Mouse (Mus musculus) layer of hippocampus, adult 11-12 months (tissue): ENCODE measurements at regions not wholly inside any gene's neighbourhood (a gene's known extent, or its start where the extent isn't known, plus 50 kb on each side); places are given as distances from the start of the nearest gene placed in this dataset.

Source experiments
- DNase-seq: peaks from one replicate; pipeline ENCODE4 v3.0.0; 2022; ENCODE audit warnings: low spot score

- DNase-seq: no peak
Observed at GRCm38 (mm10) chr8:18311597-18311996, 666.5 kb downstream of the Defb40 start.

GRCm38 (mm10) chr8:18310927-18311326, 667.1 kb downstream of the Defb40 start:
- DNase-seq: no peak

- DNase-seq: peak; percentile 12
Observed at GRCm38 (mm10) chr8:18287536-18288237, 690.4 kb downstream of the Defb40 start.

GRCm38 (mm10) chr8:18279932-18280331, 698.1 kb downstream of the Defb40 start:
- DNase-seq: peak; percentile 8

- peak; percentile 68 for DNase-seq
Observed at GRCm38 (mm10) chr8:18268301-18268700, 709.8 kb downstream of the Defb40 start.

- DNase-seq: no peak
Observed at GRCm38 (mm10) chr8:18258287-18258961, 719.6 kb downstream of the Defb40 start.

GRCm38 (mm10) chr8:18246299-18246698, 731.8 kb downstream of the Defb40 start:
- DNase-seq: no peak

- no peak for DNase-seq
Observed at GRCm38 (mm10) chr8:18217599-18217998, 760.5 kb downstream of the Defb40 start.

GRCm38 (mm10) chr8:18217192-18217591, 760.9 kb downstream of the Defb40 start:
- no peak for DNase-seq

- no peak for DNase-seq
Observed at GRCm38 (mm10) chr8:18216516-18216915, 761.5 kb downstream of the Defb40 start.

GRCm38 (mm10) chr8:18210067-18210466, 768.0 kb downstream of the Defb40 start:
- no peak for DNase-seq

- DNase-seq: no peak
Observed at GRCm38 (mm10) chr8:18208658-18209057, 769.4 kb downstream of the Defb40 start.

GRCm38 (mm10) chr8:18187486-18187885, 790.6 kb downstream of the Defb40 start:
- DNase-seq: no peak

- no peak for DNase-seq
Observed at GRCm38 (mm10) chr8:18175544-18176092, 802.4 kb downstream of the Defb40 start.

- no peak for DNase-seq
Observed at GRCm38 (mm10) chr8:18158619-18159018, 819.4 kb downstream of the Defb40 start.

GRCm38 (mm10) chr8:18115333-18116044, 862.6 kb downstream of the Defb40 start:
- DNase-seq: no peak

GRCm38 (mm10) chr8:18113262-18113661, 864.8 kb downstream of the Defb40 start:
- DNase-seq: no peak

- DNase-seq: no peak
Observed at GRCm38 (mm10) chr8:18109480-18109879, 868.6 kb downstream of the Defb40 start.

GRCm38 (mm10) chr8:18106827-18107226, 871.2 kb downstream of the Defb40 start:
- DNase-seq: no peak

- no peak for DNase-seq
Observed at GRCm38 (mm10) chr8:18065456-18065855, 912.6 kb downstream of the Defb40 start.

- no peak for DNase-seq
Observed at GRCm38 (mm10) chr8:18059526-18059925, 918.5 kb downstream of the Defb40 start.

- no peak for DNase-seq
Observed at GRCm38 (mm10) chr8:18021196-18021595, 956.9 kb downstream of the Defb40 start.

GRCm38 (mm10) chr8:18007567-18007966, 970.5 kb downstream of the Defb40 start:
- DNase-seq: no peak
